23 mouse cellular contexts compared by ENCODE assay signal in the genomic region with DNA sequence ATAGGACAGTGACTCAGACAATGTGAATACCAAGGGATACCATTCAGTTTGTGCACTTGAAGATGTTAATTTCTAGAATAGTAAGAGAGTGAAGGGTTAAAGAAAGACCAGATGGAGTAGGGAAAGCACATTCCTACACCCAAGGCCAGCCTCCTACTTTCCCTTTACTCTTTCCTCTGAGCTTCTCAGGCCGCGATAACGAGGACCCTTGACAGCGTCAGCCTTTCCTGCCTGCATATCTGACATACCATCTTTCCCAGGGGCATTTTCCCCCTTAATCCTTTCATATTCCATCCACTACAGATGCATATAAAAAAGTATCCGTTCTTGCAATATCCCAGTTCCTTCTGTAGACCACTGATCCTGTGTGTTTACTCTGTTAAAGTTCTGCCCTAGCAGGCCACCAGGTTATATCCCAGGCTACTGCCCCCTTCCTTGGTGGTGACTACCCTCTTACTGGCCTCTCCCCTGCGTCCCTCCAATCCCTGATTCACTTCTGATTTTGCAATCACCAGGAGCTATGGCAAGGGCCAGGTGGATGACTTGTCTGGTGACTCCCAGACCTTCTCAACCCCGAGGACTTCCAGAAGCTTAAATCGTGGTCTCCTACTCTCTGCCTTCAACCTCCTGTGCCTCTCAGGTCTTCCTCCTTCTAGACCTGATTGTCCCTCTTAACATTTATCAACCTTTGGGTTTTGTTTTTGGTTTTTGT. TPM values are rescaled to one million over a fixed set of nuclear protein-coding genes. Genes with fewer than 3 reads are reported as not detected.
DNase-seq lines count a peak whose midpoint lies in the region; ATAC-seq and TF ChIP-seq lines count a peak whose summit lies in the region.
"Had no signal": no experiment of that assay in that cellular context is flagged by ENCODE, and none has a peak within 500 bp of the region (broad histone marks: within the 10 kb centered on the region; RNA-seq: fewer than 3 reads in every experiment).

No protein-coding gene starts in this region.

- no peaks in the 10 kb centered on the region for H3K36me3 ChIP-seq in kidney, postnatal 0 days (ENCODE audit: insufficient read depth, low read length)
- H3K36me3 ChIP-seq in lung, postnatal 0 days (ENCODE audit: insufficient read depth, low read length) = no peaks in the 10 kb centered on the region
- H3K36me3 ChIP-seq: forebrain, embryonic 15.5 days; heart, embryonic 13.5 days; hindbrain, embryonic 15.5 days had no signal

- H3K9ac ChIP-seq in kidney, postnatal 0 days (ENCODE audit: low read depth, low read length) = no peak overlapping the region
- no peak overlapping the region for H3K9ac ChIP-seq in lung, postnatal 0 days (replicated peaks; ENCODE audit: low read depth)
- H3K9ac ChIP-seq: forebrain, embryonic 15.5 days; heart, embryonic 13.5 days; hindbrain, embryonic 15.5 days had no signal

- no peak for ATAC-seq in kidney, postnatal 0 days (replicated peaks; ENCODE audit: low FRiP score, low read depth)
- ATAC-seq in lung, postnatal 0 days = peak; percentile 89
- ATAC-seq: forebrain, embryonic 15.5 days; intestine, embryonic 16.5 days had no signal

- WGBS in kidney, postnatal 0 days = 64% methylated on average over 8 of the region's 8 CpGs
- 36% methylated on average over 8 of the region's 8 CpGs for WGBS in lung, postnatal 0 days

- H3K9me3 ChIP-seq in kidney, postnatal 0 days (replicated peaks; ENCODE audit: low read length) = no peaks in the 10 kb centered on the region
- H3K9me3 ChIP-seq in lung, postnatal 0 days (ENCODE audit: low read length) = no peaks in the 10 kb centered on the region
- H3K9me3 ChIP-seq: forebrain, embryonic 15.5 days; heart, embryonic 13.5 days; hindbrain, embryonic 15.5 days had no signal

- no peak overlapping the region for H3K4me2 ChIP-seq in kidney, postnatal 0 days (ENCODE audit: low read length)
- H3K4me2 ChIP-seq in lung, postnatal 0 days (replicated peaks; ENCODE audit: low read depth, low read length) = 0 out of 2 replicates have a peak overlapping the region, but pooled peaks have one; percentile 5
- H3K4me2 ChIP-seq: forebrain, embryonic 15.5 days; heart, embryonic 13.5 days; hindbrain, embryonic 15.5 days had no signal

- H3K4me3 ChIP-seq in kidney, postnatal 0 days (replicated peaks; ENCODE audit: low read depth, low read length) = no peak overlapping the region
- H3K4me3 ChIP-seq in lung, postnatal 0 days (ENCODE audit: low read depth, low read length) = no peak overlapping the region
- H3K4me3 ChIP-seq: forebrain, embryonic 15.5 days; heart, adult 2 months; heart, embryonic 13.5 days; hindbrain, embryonic 15.5 days had no signal

- no peaks in the 10 kb centered on the region for H3K27me3 ChIP-seq in kidney, postnatal 0 days (ENCODE audit: insufficient read depth, low read length)
- H3K27me3 ChIP-seq in lung, postnatal 0 days (replicated peaks; ENCODE audit: insufficient read depth, low read length) = no peaks in the 10 kb centered on the region
- H3K27me3 ChIP-seq: CH12.LX; forebrain, embryonic 15.5 days; heart, embryonic 13.5 days; hindbrain, embryonic 15.5 days had no signal

- no peak overlapping the region for H3K27ac ChIP-seq in kidney, postnatal 0 days
- H3K27ac ChIP-seq in lung, postnatal 0 days (ENCODE audit: low read length) = peak overlapping the region; percentile 32; the same call in 1 of the 2 replicates
- H3K27ac ChIP-seq: forebrain, embryonic 15.5 days; heart, adult 2 months; heart, embryonic 13.5 days; hindbrain, embryonic 15.5 days had no signal

- DNase-seq in adrenal gland, adult 8-10 months = peak; percentile 19
- DNase-seq in adrenal gland, postnatal 4 days (ENCODE audit: low spot score in 2 of 2) = no peak
- peak; percentile 58 for DNase-seq in kidney, postnatal 0 days (ENCODE audit: low spot score)
- DNase-seq in kidney, postnatal 14 days = no peak
- DNase-seq in lung, postnatal 0 days (ENCODE audit: low spot score) = peak; percentile 61
- no peak for DNase-seq in lung, postnatal 14 days
- DNase-seq in adrenal gland, postnatal 36 days = peak; percentile 20 to 43
- no peak for DNase-seq in ovary, postnatal 14 days (ENCODE audit: low spot score)
- DNase-seq: cerebellum, adult 2 months; cerebellum, postnatal 10 days; gastrocnemius, postnatal 14 days; heart, adult 2 months; heart, postnatal 36 days had no signal

- TF ChIP-seq EP300 in lung, postnatal 0 days (IDR thresholded peaks at IDR 0.05) = peak; percentile 61; the same call in 1 of the 2 replicates

- H3K4me1 ChIP-seq in kidney, postnatal 0 days (replicated peaks; ENCODE audit: insufficient read depth, low read length) = no peaks in the 10 kb centered on the region
- H3K4me1 ChIP-seq in lung, postnatal 0 days (ENCODE audit: insufficient read depth, low read depth, low read length) = no peaks in the 10 kb centered on the region
- H3K4me1 ChIP-seq: forebrain, embryonic 15.5 days; hindbrain, embryonic 15.5 days had no signal

- no peak for TF ChIP-seq CTCF in kidney, postnatal 0 days (IDR thresholded peaks at IDR 0.05; ENCODE audit: low read depth)
- no peak for TF ChIP-seq CTCF in lung, postnatal 0 days (IDR thresholded peaks at IDR 0.05)

RNA-seq across cellular contexts. Expression of a gene that starts 22.3 kb away (rescaled TPM):
- total RNA-seq in adrenal gland, adult 8-10 months (2022) = under 1 TPM in 2 of 4 experiments, not detected in 2; 0.25 to 0.27 TPM
- under 1 TPM in 1 of 2 experiments, not detected in 1; 0.17 TPM for total RNA-seq in adrenal gland, postnatal 4 days (2021)
- not detected in 2 replicates for polyA plus RNA-seq in kidney, postnatal 0 days (2015; fragmentation: Nextera tagmentation; extraction: Ambion mirVana)
- not detected in 2 replicates for polyA plus RNA-seq in lung, postnatal 0 days (2015; fragmentation: Nextera tagmentation; extraction: Ambion mirVana)
- total RNA-seq in adrenal gland, postnatal 36 days (2021) = not detected
- total RNA-seq: CH12.LX; gastrocnemius, postnatal 14 days; heart, adult 2 months; heart, postnatal 36 days had no signal
- polyA plus RNA-seq: cerebellum, adult 2 months; embryonic facial prominence, embryonic 11.5 days; forebrain, embryonic 11.5 days; forebrain, embryonic 15.5 days; gonadal fat pad, adult 2 months; heart, adult 2 months; heart, embryonic 13.5 days; heart, postnatal 0 days; hindbrain, embryonic 11.5 days; hindbrain, embryonic 15.5 days; intestine, embryonic 16.5 days had no signal

RNA-seq across cellular contexts. Expression of a gene that starts 27.9 kb away (rescaled TPM):
- total RNA-seq in adrenal gland, adult 8-10 months (2022) = 10 to 100 TPM; 34.6 to 58.9 (median 48.2) TPM
- 10 to 100 TPM; 56.0 to 67.6 TPM for total RNA-seq in adrenal gland, postnatal 4 days (2021)
- 7.4 and 7.6 TPM in 2 replicates for polyA plus RNA-seq in kidney, postnatal 0 days (2015; fragmentation: Nextera tagmentation; extraction: Ambion mirVana)
- 13.8 and 16.2 TPM in 2 replicates for polyA plus RNA-seq in lung, postnatal 0 days (2015; fragmentation: Nextera tagmentation; extraction: Ambion mirVana)
- 10 to 100 TPM; 40.2 to 46.3 TPM for total RNA-seq in adrenal gland, postnatal 36 days (2021)

Comparison
In these comparisons a context has a peak if more than half of its experiments do, and no peak if none do; other contexts are left out.
1. DNase-seq: peak in adrenal gland, adult 8-10 months (single experiment), kidney, postnatal 0 days (single experiment), lung, postnatal 0 days (single experiment) and adrenal gland, postnatal 36 days (2 of 2); none in adrenal gland, postnatal 4 days (0 of 2), kidney, postnatal 14 days (single experiment), lung, postnatal 14 days (single experiment) and ovary, postnatal 14 days (single experiment).